Mouse (Mus musculus) stomach, postnatal 0 days (tissue): ENCODE measurements around the gene Clasp1.

Source experiments
- CTCF ChIP-seq: IDR thresholded peaks from 2 replicates; pipeline ENCODE4 v1.5.1; 2016; ENCODE audit warnings: antibody characterized with exemption, low read depth, mild to moderate bottlenecking, moderate library complexity
- EP300 ChIP-seq: optimal IDR thresholded peaks from 2 replicates; pipeline ENCODE3; 2016; ENCODE audit warnings: antibody characterized with exemption

GRCm38 (mm10) chr1:118510996-118511395 lies 122.1 kb downstream of the Clasp1 start:
- TF ChIP-seq CTCF: no peak
- TF ChIP-seq EP300: no peak
